Mouse (Mus musculus) ES-E14 (cell line): Measurements from ENCODE around the gene Ncs1. TPM values are rescaled to one million over a fixed set of nuclear protein-coding genes. Genes with fewer than 3 reads are reported as not detected.

Source experiments
- DNase-seq: peaks from one replicate; pipeline ENCODE4 v3.0.0-alpha.2; 2013; ENCODE audit warnings: low read depth, low spot score
- H3K27ac ChIP-seq: 2 replicates; pipeline ENCODE4 v1.5.1; 2012; ENCODE audit warnings: low read depth, mild to moderate bottlenecking, low read length, moderate library complexity, mixed read lengths; ENCODE audit not compliant: poor library complexity, insufficient read depth, severe bottlenecking
- H3K36me3 ChIP-seq: 2 replicates; pipeline ENCODE4 v1.6.1; 2012; ENCODE audit warnings: mild to moderate bottlenecking, low read length, moderate library complexity, mixed read lengths; ENCODE audit not compliant: control insufficient read depth, poor library complexity, insufficient read depth, severe bottlenecking
- H3K4me1 ChIP-seq, 2 experiments: fragments of 150-350 bp in 1 of 2; sonication (generic) in 1 of 2; 2 replicates each; pipeline ENCODE4 v1.6.1; 2012; ENCODE audit warnings: low read length in 2 of 2, mild to moderate bottlenecking in 1 of 2, mixed read lengths in 1 of 2; ENCODE audit not compliant: control insufficient read depth in 2 of 2, insufficient read depth in 2 of 2, poor library complexity in 1 of 2
- H3K4me3 ChIP-seq, 2 experiments: fragments of 150-350 bp in 1 of 2; sonication (generic) in 1 of 2; 2 replicates each; pipeline ENCODE4 v1.5.1; 2012; ENCODE audit warnings: low read length in 2 of 2, low read depth in 1 of 2, mild to moderate bottlenecking in 1 of 2, mixed read lengths in 1 of 2; ENCODE audit not compliant: insufficient read depth in 1 of 2, poor library complexity in 1 of 2, severe bottlenecking in 1 of 2
- H3K9ac ChIP-seq: 2 replicates; pipeline ENCODE4 v1.6.1; 2012; ENCODE audit warnings: low read depth, mild to moderate bottlenecking, low read length, mixed read lengths; ENCODE audit not compliant: poor library complexity, insufficient read depth, severe bottlenecking
- H3K9me3 ChIP-seq: fragments of 150-350 bp; sonication (generic); 2 replicates; pipeline ENCODE4 v1.6.1; 2012; ENCODE audit warnings: low read depth, mild to moderate bottlenecking, low read length; ENCODE audit not compliant: control insufficient read depth, insufficient read depth
- CHD2 ChIP-seq: IDR thresholded peaks from 2 replicates; pipeline ENCODE4 v1.6.1; 2014; ENCODE audit warnings: mild to moderate bottlenecking, low read depth, low read length, inconsistent platforms
- HCFC1 ChIP-seq: IDR thresholded peaks from 2 replicates; pipeline ENCODE4 v1.6.1; 2012; ENCODE audit warnings: low read length, inconsistent platforms, borderline replicate concordance; ENCODE audit not compliant: insufficient read depth
- MAFK ChIP-seq: IDR thresholded peaks from 2 replicates; pipeline ENCODE4 v1.6.1; 2014; ENCODE audit warnings: mild to moderate bottlenecking, low read depth, low read length, inconsistent platforms; ENCODE audit not compliant: insufficient read depth
- ZC3H11A ChIP-seq: IDR thresholded peaks from 2 replicates; pipeline ENCODE4 v1.6.1; 2012; ENCODE audit warnings: low read depth, mild to moderate bottlenecking, inconsistent platforms, low read length, borderline replicate concordance
- ZNF384 ChIP-seq: IDR thresholded peaks from 2 replicates; pipeline ENCODE4 v1.6.1; 2012; ENCODE audit warnings: low read depth, low read length, inconsistent platforms
- in situ Hi-C, 2 experiments: fragments of 600-800 bp; cut with MboI; formaldehyde crosslinking; loops; one replicate each; pipeline ENCODE4 v1.15.1; 2025; ENCODE audit warnings: low sequenced_read_pairs in 2 of 2, inconsistent platforms in 1 of 2; ENCODE audit not compliant: unreplicated experiment in 2 of 2
- total RNA-seq: library from RNA; depleted of rRNA; stranded (reverse); fragments of 300-350 nt; gene quantifications from 2 replicates; pipeline ENCODE4 v1.2.3, GENCODE M21; 2012

Gene Ncs1
- total RNA-seq, 1 experiment, result 8.9 TPM

- no peaks in the 10 kb centered on the region for H3K9me3 ChIP-seq
- no peak overlapping the region for H3K9ac ChIP-seq
- H3K4me3 ChIP-seq, result no peak overlapping the region
- no peaks in the 10 kb centered on the region for H3K36me3 ChIP-seq
- DNase-seq, result no peak
- H3K27ac ChIP-seq, result no peak overlapping the region
- in situ Hi-C loops, result no loop called here
- TF ChIP-seq CHD2, result no peak
- no peak for TF ChIP-seq ZNF384
- no peak for TF ChIP-seq MAFK
- no peak for TF ChIP-seq ZC3H11A
- no peak for TF ChIP-seq HCFC1
- H3K4me1 ChIP-seq, result peaks cover 0 to 3% of the 10 kb centered on the region in 2 experiments; a peak in 2 of 4 replicates
Observed at GRCm38 (mm10) chr2:31252167-31252566, 6.5 kb downstream of the Ncs1 start.

DNA sequence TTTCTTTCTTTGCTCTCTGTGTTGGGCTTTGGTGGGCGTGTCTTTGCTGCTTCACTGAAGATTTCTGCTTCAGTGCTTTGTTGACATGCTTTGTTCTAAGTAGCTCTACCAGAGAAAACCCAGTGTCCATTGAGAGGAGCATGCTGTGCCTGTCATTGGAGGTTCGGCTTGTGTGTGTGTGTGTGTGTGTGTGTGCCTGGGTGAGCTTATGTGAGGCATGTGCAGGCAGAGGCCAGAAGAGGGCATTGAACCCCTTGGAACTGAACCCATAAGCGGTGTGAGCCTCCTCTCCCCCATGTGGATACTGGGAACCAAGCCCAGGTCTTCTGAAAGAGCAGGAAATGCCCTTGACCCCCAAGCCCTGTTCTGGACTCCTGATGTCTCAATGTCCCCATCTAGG is 7.8 kb downstream of the Ncs1 start:
- Histone ChIP-seq H3K36me3 (no peaks in the 10 kb centered on the region), H3K4me1 (peaks cover 0 to 2% of the 10 kb centered on the region in 2 experiments; a peak in 2 of 4 replicates), H3K9ac (no peak overlapping the region), H3K27ac (no peak overlapping the region), H3K4me3 (no peak overlapping the region), H3K9me3 (no peaks in the 10 kb centered on the region)
- no peak for DNase-seq
- TF ChIP-seq HCFC1, result no peak
- in situ Hi-C loops, result no loop called here

DNA sequence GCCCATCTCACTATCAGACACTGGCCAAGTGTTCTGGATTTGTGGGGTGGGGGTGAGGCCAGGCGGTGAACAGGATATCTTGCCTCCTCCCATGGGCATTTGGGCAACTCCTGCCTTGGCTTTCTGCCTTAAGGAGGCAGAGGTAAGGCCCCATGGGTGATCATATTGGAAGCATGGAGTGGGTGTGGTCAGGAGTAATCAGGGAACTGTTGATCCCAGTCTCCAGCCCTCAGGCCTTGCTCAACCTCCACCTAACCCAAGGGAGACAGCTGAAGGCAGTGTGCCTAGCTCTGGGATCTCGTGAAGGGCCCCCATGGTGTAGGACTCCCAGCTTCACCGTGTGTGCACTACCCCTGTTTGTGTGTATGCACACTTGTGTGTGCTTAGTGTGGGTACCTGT is 9.2 kb downstream of the Ncs1 start:
- Histone ChIP-seq H3K36me3 (no peaks in the 10 kb centered on the region), H3K9ac (no peak overlapping the region), H3K4me1 (peaks cover 0 to 12% of the 10 kb centered on the region in 2 experiments; a peak in 2 of 4 replicates), H3K9me3 (no peaks in the 10 kb centered on the region), H3K27ac (no peak overlapping the region), H3K4me3 (no peak overlapping the region)
- no peak for TF ChIP-seq MAFK
- TF ChIP-seq ZNF384, result no peak
- TF ChIP-seq ZC3H11A, result no peak
- TF ChIP-seq HCFC1, result no peak
- TF ChIP-seq CHD2, result no peak
- in situ Hi-C loops, result no loop called here
- DNase-seq, result no peak

DNA sequence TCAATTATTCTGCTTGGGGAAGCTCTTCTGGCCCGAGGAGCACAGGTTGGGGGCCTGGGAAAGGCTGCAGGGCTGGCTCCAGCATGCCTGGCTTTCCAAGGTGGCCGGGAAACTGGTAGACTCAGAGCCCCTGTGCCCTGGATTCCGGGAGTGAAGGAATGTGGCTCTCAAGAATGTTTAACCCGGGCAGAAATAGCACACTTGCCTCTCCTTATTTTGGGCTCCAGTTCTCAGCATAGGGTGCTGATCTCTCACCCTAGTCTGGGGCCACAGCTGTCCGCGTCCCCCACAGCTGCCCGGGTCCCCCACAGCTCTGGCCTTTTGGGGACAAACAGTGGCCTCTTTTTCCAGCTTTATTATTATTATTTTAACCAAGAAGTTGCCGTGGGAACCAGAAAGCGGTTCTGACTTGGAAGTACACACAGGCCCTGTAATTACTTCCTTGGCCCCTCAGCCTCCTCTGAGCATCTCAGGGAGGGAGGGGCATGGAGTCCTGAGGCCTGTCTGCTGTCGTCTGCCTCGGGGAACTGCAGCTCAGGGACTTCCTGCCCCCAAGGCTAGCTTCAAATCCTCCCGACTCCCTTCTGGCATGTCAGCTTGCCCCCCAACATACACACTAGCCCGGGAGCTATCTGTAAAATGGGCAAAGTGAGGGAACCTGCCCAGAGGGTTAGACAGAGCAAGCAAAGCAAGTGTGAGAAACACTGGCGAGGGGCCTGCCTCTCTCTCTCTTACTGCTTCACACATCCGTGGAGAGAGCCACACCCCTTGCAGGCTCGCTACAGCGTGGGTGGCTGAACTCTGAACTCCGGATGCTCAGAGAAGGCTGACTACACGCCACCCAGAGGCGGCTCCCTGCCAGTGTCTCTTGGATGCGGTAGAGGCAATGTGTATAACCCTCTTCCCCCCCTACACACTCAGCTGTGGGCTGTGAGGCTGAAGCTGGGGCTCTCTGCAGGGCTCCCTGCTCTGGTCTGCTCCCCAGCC is 10.6 kb downstream of the Ncs1 start:
- H3K9ac ChIP-seq, result no peak overlapping the region
- TF ChIP-seq MAFK (no peak), ZNF384 (no peak), ZC3H11A (no peak), CHD2 (no peak), HCFC1 (no peak)
- H3K36me3 ChIP-seq, result no peaks in the 10 kb centered on the region
- H3K27ac ChIP-seq, result no peak overlapping the region
- peaks cover 0 to 13% of the 10 kb centered on the region in 2 experiments; a peak in 2 of 4 replicates for H3K4me1 ChIP-seq
- H3K9me3 ChIP-seq, result no peaks in the 10 kb centered on the region
- H3K4me3 ChIP-seq, result no peak overlapping the region
- DNase-seq, result peak; percentile 68
- in situ Hi-C loops, result no loop called here

GRCm38 (mm10) chr2:31257096-31257495 is 11.5 kb downstream of the Ncs1 start:
- no peak overlapping the region; the same call in 1 of the 2 replicates for H3K9ac ChIP-seq
- no peak overlapping the region for H3K4me3 ChIP-seq
- no peaks in the 10 kb centered on the region for H3K9me3 ChIP-seq
- TF ChIP-seq ZNF384 (no peak), ZC3H11A (no peak), HCFC1 (no peak), MAFK (no peak), CHD2 (no peak)
- peaks cover 0 to 13% of the 10 kb centered on the region in 2 experiments; a peak in 2 of 4 replicates for H3K4me1 ChIP-seq
- in situ Hi-C loops, result no loop called here
- no peak overlapping the region for H3K27ac ChIP-seq
- H3K36me3 ChIP-seq, result no peaks in the 10 kb centered on the region
- no peak for DNase-seq
